Mouse (Mus musculus) left cerebral cortex, postnatal 36 days (tissue): ENCODE results near the gene Tspan9. TPM values are rescaled to one million over a fixed set of nuclear protein-coding genes. Genes with fewer than 3 reads are reported as not detected.
A peak's percentile ranks its signal among the peaks of the same experiment; 100 is the strongest.

ENCODE experiments used
- DNase-seq, 2 experiments: peaks; one replicate each; pipeline ENCODE4 v3.0.0; 2021 to 2022; ENCODE audit warnings: low spot score in 2 of 2, mixed read lengths in 1 of 2
- intact Hi-C: fragments of 180-260 bp; cut with DNase I; formaldehyde crosslinking; loops from one replicate; pipeline ENCODE4 v1.15.1; 2025
- total RNA-seq, 2 experiments: library from RNA; stranded (reverse); gene quantifications; 2 replicates each; pipeline ENCODE4 v1.2.3; 2021

Gene Tspan9
- total RNA-seq, 2 experiments from 2014 or later, result 47.5 to 62.9 TPM

GRCm38 (mm10) chr6:128030475-128030874 lies 112.9 kb downstream of the Tspan9 start:
- intact Hi-C loops, result loop anchor here (5.0 kb wide), 1 partner anchor 58 kb away; no protein-coding TSS in a partner anchor
- DNase-seq, result no peak

- intact Hi-C loops, result loop anchor here (5.0 kb wide), 1 partner anchor 57 kb away; no protein-coding TSS in a partner anchor
Observed at GRCm38 (mm10) chr6:128029517-128030348, 113.7 kb downstream of the Tspan9 start.

GRCm38 (mm10) chr6:128028116-128028940 lies 115.1 kb downstream of the Tspan9 start:
- intact Hi-C loops, result no loop called here
- DNase-seq, result peak in 1 of 2 experiments; percentile 43

More at GRCm38 (mm10) chr6:128029517-128030348, 113.7 kb downstream of the Tspan9 start:
- no peak for DNase-seq

- no peak for DNase-seq
- intact Hi-C loops, result no loop called here
Observed at GRCm38 (mm10) chr6:128025997-128026396, 117.4 kb downstream of the Tspan9 start.

- intact Hi-C loops, result no loop called here
Observed at GRCm38 (mm10) chr6:128025581-128025980, 117.8 kb downstream of the Tspan9 start.

GRCm38 (mm10) chr6:128022207-128022606 lies 121.2 kb downstream of the Tspan9 start:
- intact Hi-C loops, result no loop called here
- DNase-seq, result no peak

More at GRCm38 (mm10) chr6:128025581-128025980, 117.8 kb downstream of the Tspan9 start:
- no peak for DNase-seq

- no peak for DNase-seq
- intact Hi-C loops, result no loop called here
Observed at GRCm38 (mm10) chr6:128021931-128022202, 121.5 kb downstream of the Tspan9 start.

GRCm38 (mm10) chr6:128021106-128021930 lies 122.1 kb downstream of the Tspan9 start:
- intact Hi-C loops, result no loop called here
- no peak for DNase-seq

- intact Hi-C loops, result no loop called here
- no peak for DNase-seq
Observed at GRCm38 (mm10) chr6:128020521-128021057, 122.8 kb downstream of the Tspan9 start.

- intact Hi-C loops, result no loop called here
- no peak for DNase-seq
Observed at GRCm38 (mm10) chr6:128020053-128020452, 123.3 kb downstream of the Tspan9 start.

- intact Hi-C loops, result no loop called here
Observed at GRCm38 (mm10) chr6:128019119-128019518, 124.3 kb downstream of the Tspan9 start.

GRCm38 (mm10) chr6:128015304-128015703 lies 128.1 kb downstream of the Tspan9 start:
- intact Hi-C loops, result no loop called here
- no peak for DNase-seq

More at GRCm38 (mm10) chr6:128019119-128019518, 124.3 kb downstream of the Tspan9 start:
- DNase-seq, result no peak

- DNase-seq, result no peak
- intact Hi-C loops, result no loop called here
Observed at GRCm38 (mm10) chr6:128011781-128012180, 131.6 kb downstream of the Tspan9 start.

GRCm38 (mm10) chr6:128011071-128011477 lies 132.3 kb downstream of the Tspan9 start:
- intact Hi-C loops, result no loop called here
- peak; percentile 61 to 72 for DNase-seq

- intact Hi-C loops, result no loop called here
- DNase-seq, result no peak
Observed at GRCm38 (mm10) chr6:128010135-128010971, 133.0 kb downstream of the Tspan9 start.

- DNase-seq, result no peak
- intact Hi-C loops, result no loop called here
Observed at GRCm38 (mm10) chr6:128007982-128008562, 135.3 kb downstream of the Tspan9 start.

GRCm38 (mm10) chr6:128007241-128007701 lies 136.1 kb downstream of the Tspan9 start:
- intact Hi-C loops, result no loop called here
- DNase-seq, result no peak

- intact Hi-C loops, result no loop called here
- DNase-seq, result no peak
Observed at GRCm38 (mm10) chr6:128006156-128006555, 137.2 kb downstream of the Tspan9 start.
